Comparison of ENCODE assay signal across 21 mouse cellular contexts in the genomic region with DNA sequence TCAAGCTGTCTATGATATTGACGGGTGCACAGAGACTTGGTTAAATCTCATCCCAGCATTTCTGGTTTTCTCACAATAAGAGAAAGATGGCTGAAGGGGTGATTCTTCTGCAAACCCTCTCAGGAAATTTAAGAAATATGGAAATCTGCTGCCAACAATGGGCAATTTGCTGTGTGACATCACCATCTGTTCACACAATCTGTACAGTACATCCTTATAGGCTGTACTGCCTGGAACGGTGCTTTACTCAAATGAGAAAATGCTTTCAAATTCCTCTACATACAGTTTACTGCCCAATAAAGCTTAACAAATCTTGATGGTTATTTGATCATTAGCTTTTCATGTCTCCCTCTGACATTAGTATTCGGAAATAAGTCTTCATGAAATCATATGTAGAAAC.
DNase-seq lines count a peak whose midpoint lies in the region; ATAC-seq lines count a peak whose summit lies in the region.
"Had no signal": no experiment of that assay in that cellular context is flagged by ENCODE, and none has a peak within 500 bp of the region (broad histone marks: within the 10 kb centered on the region; RNA-seq: fewer than 3 reads in every experiment).

No protein-coding gene starts in this region.

- no peaks in the 10 kb centered on the region for H3K9me3 ChIP-seq in forebrain, embryonic 14.5 days (replicated peaks; ENCODE audit: control insufficient read depth, low read length)
- H3K9me3 ChIP-seq in forebrain, embryonic 11.5 days (ENCODE audit: control insufficient read depth, low read length) = no peaks in the 10 kb centered on the region
- no peaks in the 10 kb centered on the region for H3K9me3 ChIP-seq in neural tube, embryonic 13.5 days
- no peaks in the 10 kb centered on the region for H3K9me3 ChIP-seq in neural tube, embryonic 15.5 days (replicated peaks)
- H3K9me3 ChIP-seq: embryonic facial prominence, embryonic 13.5 days; intestine, embryonic 15.5 days; midbrain, embryonic 12.5 days; stomach, embryonic 15.5 days had no signal

- no peak overlapping the region for H3K4me3 ChIP-seq in forebrain, embryonic 14.5 days (ENCODE audit: low read depth, low read length)
- H3K4me3 ChIP-seq in forebrain, embryonic 11.5 days (ENCODE audit: low read depth, low read length) = no peak overlapping the region
- H3K4me3 ChIP-seq in neural tube, embryonic 13.5 days = no peak overlapping the region
- no peak overlapping the region for H3K4me3 ChIP-seq in neural tube, embryonic 15.5 days (replicated peaks)
- H3K4me3 ChIP-seq: embryonic facial prominence, embryonic 13.5 days; heart, adult 2 months; intestine, embryonic 15.5 days; midbrain, embryonic 12.5 days; stomach, embryonic 15.5 days had no signal

- 76% methylated on average over 3 of the region's 3 CpGs for WGBS in forebrain, embryonic 14.5 days
- 85% methylated on average over 3 of the region's 3 CpGs for WGBS in forebrain, embryonic 11.5 days
- 64% methylated on average over 3 of the region's 3 CpGs for WGBS in neural tube, embryonic 13.5 days
- 68% methylated on average over 3 of the region's 3 CpGs for WGBS in neural tube, embryonic 15.5 days

- H3K27me3 ChIP-seq in forebrain, embryonic 14.5 days (replicated peaks; ENCODE audit: control insufficient read depth, insufficient read depth, low read length) = no peaks in the 10 kb centered on the region
- H3K27me3 ChIP-seq in forebrain, embryonic 11.5 days (ENCODE audit: control insufficient read depth, insufficient read depth, low read length) = no peaks in the 10 kb centered on the region
- no peaks in the 10 kb centered on the region for H3K27me3 ChIP-seq in neural tube, embryonic 13.5 days
- H3K27me3 ChIP-seq in neural tube, embryonic 15.5 days (replicated peaks) = no peaks in the 10 kb centered on the region
- H3K27me3 ChIP-seq: CH12.LX; embryonic facial prominence, embryonic 13.5 days; intestine, embryonic 15.5 days; midbrain, embryonic 12.5 days; stomach, embryonic 15.5 days had no signal

- H3K27ac ChIP-seq in forebrain, embryonic 14.5 days (ENCODE audit: low read depth, low read length) = no peak overlapping the region
- H3K27ac ChIP-seq in forebrain, embryonic 11.5 days (ENCODE audit: low read depth, low read length) = no peak overlapping the region
- no peak overlapping the region for H3K27ac ChIP-seq in neural tube, embryonic 13.5 days (replicated peaks)
- no peak overlapping the region for H3K27ac ChIP-seq in neural tube, embryonic 15.5 days (replicated peaks)
- H3K27ac ChIP-seq: embryonic facial prominence, embryonic 13.5 days; heart, adult 2 months; intestine, embryonic 15.5 days; midbrain, embryonic 12.5 days; stomach, embryonic 15.5 days had no signal

- no peaks in the 10 kb centered on the region for H3K4me1 ChIP-seq in forebrain, embryonic 14.5 days (ENCODE audit: control insufficient read depth, insufficient read depth, low read length)
- H3K4me1 ChIP-seq in forebrain, embryonic 11.5 days (replicated peaks; ENCODE audit: control insufficient read depth, insufficient read depth, low read length) = no peaks in the 10 kb centered on the region
- no peaks in the 10 kb centered on the region for H3K4me1 ChIP-seq in neural tube, embryonic 13.5 days (replicated peaks)
- no peaks in the 10 kb centered on the region for H3K4me1 ChIP-seq in neural tube, embryonic 15.5 days
- H3K4me1 ChIP-seq: embryonic facial prominence, embryonic 13.5 days; intestine, embryonic 15.5 days; midbrain, embryonic 12.5 days; stomach, embryonic 15.5 days had no signal

- no peak overlapping the region for H3K9ac ChIP-seq in forebrain, embryonic 14.5 days (ENCODE audit: low read length)
- H3K9ac ChIP-seq in forebrain, embryonic 11.5 days (ENCODE audit: low read length) = no peak overlapping the region
- H3K9ac ChIP-seq in neural tube, embryonic 13.5 days = no peak overlapping the region
- H3K9ac ChIP-seq in neural tube, embryonic 15.5 days (replicated peaks) = no peak overlapping the region
- H3K9ac ChIP-seq: embryonic facial prominence, embryonic 13.5 days; intestine, embryonic 15.5 days; midbrain, embryonic 12.5 days; stomach, embryonic 15.5 days had no signal

- no peaks in the 10 kb centered on the region for H3K36me3 ChIP-seq in forebrain, embryonic 14.5 days (ENCODE audit: control insufficient read depth, insufficient read depth, low read length)
- H3K36me3 ChIP-seq in forebrain, embryonic 11.5 days (ENCODE audit: control insufficient read depth, insufficient read depth, low read length) = no peaks in the 10 kb centered on the region
- no peaks in the 10 kb centered on the region for H3K36me3 ChIP-seq in neural tube, embryonic 13.5 days
- no peaks in the 10 kb centered on the region for H3K36me3 ChIP-seq in neural tube, embryonic 15.5 days
- H3K36me3 ChIP-seq: embryonic facial prominence, embryonic 13.5 days; intestine, embryonic 15.5 days; midbrain, embryonic 12.5 days; stomach, embryonic 15.5 days had no signal

- peak; percentile 79; the same call in 1 of the 2 replicates for ATAC-seq in forebrain, embryonic 14.5 days
- no peak for ATAC-seq in forebrain, embryonic 11.5 days (replicated peaks; ENCODE audit: low FRiP score)
- ATAC-seq in neural tube, embryonic 13.5 days (ENCODE audit: low read depth) = peak; percentile 81
- no peak; the same call in 1 of the 2 replicates for ATAC-seq in neural tube, embryonic 15.5 days (ENCODE audit: low FRiP score)
- ATAC-seq: intestine, embryonic 15.5 days; lung, postnatal 0 days had no signal

- DNase-seq in forebrain, embryonic 14.5 days (ENCODE audit: low spot score) = peak; percentile 60
- no peak for DNase-seq in forebrain, embryonic 11.5 days (ENCODE audit: low spot score)
- DNase-seq in cerebellum, postnatal 14 days = peak; percentile 4 to 35
- DNase-seq in kidney, postnatal 25 days = no peak
- no peak for DNase-seq in layer of hippocampus, postnatal 14 days (ENCODE audit: low spot score in 2 of 2)
- DNase-seq: gastrocnemius, postnatal 25 days; heart, adult 2 months; heart, postnatal 36 days; left cerebral cortex, postnatal 4 days; liver; right cerebral cortex, postnatal 25 days; thymus, adult 18-20 months; thymus, postnatal 4 days had no signal

- no peak overlapping the region for H3K4me2 ChIP-seq in forebrain, embryonic 14.5 days (ENCODE audit: low read length)
- no peak overlapping the region for H3K4me2 ChIP-seq in forebrain, embryonic 11.5 days (ENCODE audit: low read depth, low read length, severe bottlenecking)
- no peak overlapping the region for H3K4me2 ChIP-seq in neural tube, embryonic 13.5 days
- H3K4me2 ChIP-seq in neural tube, embryonic 15.5 days = no peak overlapping the region
- H3K4me2 ChIP-seq: embryonic facial prominence, embryonic 13.5 days; intestine, embryonic 15.5 days; midbrain, embryonic 12.5 days; stomach, embryonic 15.5 days had no signal

Comparison
In these comparisons a context has a peak if more than half of its experiments do, and no peak if none do; other contexts are left out.
1. ATAC-seq: peak in forebrain, embryonic 14.5 days (single experiment) and neural tube, embryonic 13.5 days (single experiment); none in forebrain, embryonic 11.5 days (single experiment) and neural tube, embryonic 15.5 days (single experiment).
2. DNase-seq: peak in forebrain, embryonic 14.5 days (single experiment) and cerebellum, postnatal 14 days (2 of 2); none in forebrain, embryonic 11.5 days (single experiment), kidney, postnatal 25 days (0 of 2) and layer of hippocampus, postnatal 14 days (0 of 2).